Mouse (Mus musculus) duodenum, adult 2 months (tissue): ENCODE measurements around the gene Bmp6. TPM values are rescaled to one million over a fixed set of nuclear protein-coding genes. Genes with fewer than 3 reads are reported as not detected.

Experiments
- polyA plus RNA-seq: library from polyadenylated mRNA; depleted of rRNA; stranded (reverse); fragments of >200 nt; gene quantifications from 2 replicates; pipeline ENCODE4 v1.2.3, GENCODE M21; 2012; ENCODE audit warnings: low replicate concordance; rRNA removed

Gene Bmp6
- polyA plus RNA-seq = 3.1 and 6.2 TPM in 2 replicates

DNA sequence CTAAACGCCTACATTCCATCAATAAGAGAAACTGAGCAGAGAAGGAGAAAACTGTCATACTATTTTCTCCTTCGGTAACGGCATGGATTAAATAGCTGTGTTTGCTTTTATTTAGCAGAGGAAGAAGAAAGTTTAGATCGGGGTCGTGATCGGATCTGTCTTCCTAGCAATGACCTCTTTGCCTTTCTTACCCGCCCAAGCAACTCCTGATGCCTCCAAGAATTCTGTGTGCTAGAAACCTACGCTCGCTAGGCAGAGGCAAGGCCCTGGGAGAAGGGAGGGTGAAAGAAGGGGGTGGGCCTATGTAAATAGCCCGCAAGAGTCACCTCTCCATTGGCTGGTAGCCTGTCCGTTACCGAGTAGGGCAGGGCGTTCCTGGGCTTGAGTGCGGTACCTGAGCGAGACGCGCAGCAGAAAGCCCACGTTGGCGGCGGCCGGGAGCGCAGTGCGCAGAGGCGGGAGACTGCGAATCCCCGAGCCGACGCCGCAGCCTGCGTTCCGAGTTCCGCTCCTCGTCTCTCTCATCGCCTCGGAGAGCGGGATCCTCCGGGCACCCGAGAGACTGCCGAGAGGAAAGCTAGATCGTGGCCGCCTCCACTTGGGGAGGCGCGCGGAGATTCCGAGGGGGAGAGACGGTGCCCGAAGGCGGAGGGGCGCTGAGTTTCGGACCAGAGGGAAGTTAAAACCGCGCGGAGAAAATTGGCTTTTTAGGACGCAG lies at the start of gene Bmp6:
TSS of gene Bmp6 (plus strand) at position 395 of the 718 bp plus-strand sequence.

DNA sequence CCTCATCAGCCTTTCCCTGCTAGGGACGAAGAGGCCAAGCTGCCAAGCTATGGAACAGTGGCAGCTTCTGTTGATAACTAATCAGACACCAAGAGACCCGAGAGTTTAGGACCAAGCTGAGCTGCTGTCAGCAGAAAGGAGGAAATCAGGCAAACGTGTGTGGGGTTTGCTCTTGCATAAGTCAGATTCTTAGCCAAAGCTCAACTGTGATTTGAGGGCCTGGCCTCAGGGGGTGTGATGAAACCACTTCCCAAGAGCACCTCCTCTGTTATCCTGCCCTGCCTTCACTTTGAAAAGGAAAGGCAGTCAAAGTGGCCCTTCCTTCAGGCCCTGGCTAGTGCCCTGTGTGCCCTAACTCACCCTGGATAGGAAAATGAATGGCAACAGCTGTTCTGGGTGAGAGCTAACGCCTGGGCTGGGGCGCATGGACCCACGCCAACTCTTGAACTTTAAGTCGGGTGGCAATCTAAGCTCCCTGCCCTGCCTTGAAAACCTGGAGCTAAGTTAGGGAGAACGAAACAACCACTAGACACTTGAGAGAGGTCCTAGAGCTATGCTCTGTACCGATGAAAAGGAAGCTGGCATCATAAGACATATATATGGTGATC lies 183.9 kb downstream of the Bmp6 start, which contains the start of gene Txndc5:
TSS of gene Txndc5 (minus strand) at position 138 of the 608 bp plus-strand sequence.

Other genes with a start within 250 kb of the Bmp6 start
- 11.5 and 13.4 TPM in 2 replicates for gene Dsp, start 193.8 kb upstream of the Bmp6 start, polyA plus RNA-seq
- 13.6 and 17.6 TPM in 2 replicates for gene Snrnp48, start 140.2 kb upstream of the Bmp6 start, polyA plus RNA-seq
- gene Txndc5, start 183.7 kb downstream of the Bmp6 start, polyA plus RNA-seq = 184 and 233 TPM in 2 replicates